Mouse (Mus musculus) spleen, adult 2 months (tissue): ENCODE data around the gene Cxcr5.

Experiments used
- CTCF ChIP-seq: fragments of 200-500 bp; IDR thresholded peaks from 2 replicates; pipeline ENCODE4 v1.5.1; 2011; ENCODE audit warnings: mild to moderate bottlenecking, inconsistent platforms; ENCODE audit not compliant: insufficient read depth, insufficient read length, insufficient replicate concordance; ENCODE audit errors: extremely low read depth
- POLR2A ChIP-seq: fragments of 200-500 bp; IDR thresholded peaks from 2 replicates; pipeline ENCODE4 v1.6.1; 2011; ENCODE audit warnings: low read depth, low read length, inconsistent platforms

DNA sequence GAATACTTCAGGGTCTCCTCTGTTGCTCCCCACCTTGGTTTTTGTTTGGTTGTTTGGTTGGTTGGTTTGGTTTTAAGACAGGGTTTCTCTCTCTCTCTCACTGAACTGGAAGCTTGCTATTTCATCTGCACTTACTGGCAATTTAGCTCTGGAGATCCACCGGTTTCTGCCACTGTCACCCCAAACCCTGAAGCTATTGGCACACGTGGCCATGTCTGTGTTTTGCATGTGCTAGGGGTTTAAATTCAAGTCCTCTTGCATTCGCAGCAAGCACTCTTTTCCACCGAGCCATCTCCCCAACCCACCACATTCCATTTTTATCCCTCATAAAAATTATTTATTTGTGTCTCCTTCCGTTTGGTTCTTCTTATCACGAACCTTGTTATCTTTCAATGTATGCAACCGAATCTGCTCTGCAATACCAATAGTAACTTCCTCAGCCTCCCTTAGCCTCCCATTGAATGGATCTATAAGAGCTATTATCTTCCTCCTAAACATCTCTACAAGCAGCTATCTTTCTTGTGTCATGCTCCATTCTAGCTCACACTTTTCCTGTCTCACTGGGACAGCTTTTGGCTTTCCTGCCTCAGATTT is 30.0 kb upstream of the Cxcr5 start:
- TF ChIP-seq CTCF = no peak
- no peak for TF ChIP-seq POLR2A
